Mouse (Mus musculus) embryonic fibroblast, embryonic 13.5 days (primary cell): ENCODE data around the gene Lemd2. TPM values are rescaled to one million over a fixed set of nuclear protein-coding genes. Genes with fewer than 3 reads are reported as not detected.

Source experiments
- H3K27ac ChIP-seq: 2 replicates; pipeline ENCODE4 v1.5.1; 2012; ENCODE audit warnings: low read length, control low read depth, inconsistent platforms; ENCODE audit not compliant: insufficient read depth
- H3K4me1 ChIP-seq: 2 replicates; pipeline ENCODE4 v1.6.1; 2011; ENCODE audit warnings: low read length; ENCODE audit not compliant: control insufficient read depth, insufficient read depth
- H3K4me3 ChIP-seq: 2 replicates; pipeline ENCODE4 v1.5.1; 2011; ENCODE audit warnings: mild to moderate bottlenecking, control low read depth, low read length; ENCODE audit not compliant: insufficient read depth
- CTCF ChIP-seq: IDR thresholded peaks from 2 replicates; pipeline ENCODE4 v1.5.1; 2011; ENCODE audit warnings: mild to moderate bottlenecking, control low read depth, low read length, moderate library complexity, borderline replicate concordance; ENCODE audit not compliant: insufficient read depth
- POLR2A ChIP-seq: IDR thresholded peaks from 2 replicates; pipeline ENCODE4 v1.6.1; 2011; ENCODE audit warnings: low read depth, mild to moderate bottlenecking, control low read depth, low read length, moderate library complexity
- polyA plus RNA-seq: library from polyadenylated mRNA; stranded (reverse); fragments of >200 nt; gene quantifications from 2 replicates; pipeline ENCODE4 v1.2.4, GENCODE M21; 2011; ENCODE audit warnings: low read depth; ENCODE audit not compliant: missing spikeins, insufficient read length

Lemd2 gene
- polyA plus RNA-seq, 1 experiment, result 48.7 TPM

DNA sequence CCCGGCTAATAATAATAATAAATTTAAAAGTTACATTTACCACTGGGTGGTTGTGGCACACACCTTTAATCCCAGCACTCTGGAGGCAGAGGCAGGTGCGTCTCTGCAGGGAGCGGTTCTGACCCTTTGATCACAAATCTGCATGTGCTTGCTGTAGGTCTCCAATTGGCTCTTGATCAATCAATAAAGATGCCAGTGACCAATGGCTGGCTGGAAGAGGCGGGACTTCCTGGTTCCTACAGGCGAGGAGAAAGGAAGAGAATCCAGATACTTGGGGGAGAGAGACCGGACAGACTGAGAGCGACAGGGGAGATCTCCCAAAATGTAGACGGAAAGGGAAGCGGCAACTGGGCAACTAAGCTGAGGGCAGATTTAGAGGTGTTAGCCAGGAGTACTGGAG lies 26.2 kb downstream of the Lemd2 start:
- TF ChIP-seq POLR2A (no peak), CTCF (no peak)
- no peak overlapping the region for H3K4me3 ChIP-seq
- H3K4me1 ChIP-seq, result no peaks in the 10 kb centered on the region; the same call in 1 of the 2 replicates
- no peak overlapping the region for H3K27ac ChIP-seq

DNA sequence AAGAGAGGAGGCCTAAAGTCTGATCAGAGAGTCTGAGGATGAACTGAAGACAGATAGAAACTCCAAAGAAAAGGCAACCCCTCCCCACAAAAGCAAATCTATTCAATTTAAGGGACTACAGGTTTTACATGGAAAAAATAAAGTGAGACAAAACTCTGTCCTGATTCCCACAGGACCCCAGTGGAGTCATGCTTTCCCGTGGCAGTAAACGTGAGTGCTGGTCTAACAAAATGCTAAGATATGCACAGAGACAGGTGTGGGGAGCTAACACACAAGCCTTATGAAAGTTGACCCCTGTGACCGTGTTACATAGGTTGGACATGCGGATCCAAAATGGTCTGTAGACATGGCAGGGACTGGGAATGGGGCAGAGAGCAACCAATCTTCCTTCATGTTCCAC lies 27.5 kb downstream of the Lemd2 start:
- no peak overlapping the region for H3K4me3 ChIP-seq
- H3K4me1 ChIP-seq, result no peaks in the 10 kb centered on the region; the same call in 1 of the 2 replicates
- no peak overlapping the region for H3K27ac ChIP-seq
- TF ChIP-seq CTCF (no peak), POLR2A (no peak)

DNA sequence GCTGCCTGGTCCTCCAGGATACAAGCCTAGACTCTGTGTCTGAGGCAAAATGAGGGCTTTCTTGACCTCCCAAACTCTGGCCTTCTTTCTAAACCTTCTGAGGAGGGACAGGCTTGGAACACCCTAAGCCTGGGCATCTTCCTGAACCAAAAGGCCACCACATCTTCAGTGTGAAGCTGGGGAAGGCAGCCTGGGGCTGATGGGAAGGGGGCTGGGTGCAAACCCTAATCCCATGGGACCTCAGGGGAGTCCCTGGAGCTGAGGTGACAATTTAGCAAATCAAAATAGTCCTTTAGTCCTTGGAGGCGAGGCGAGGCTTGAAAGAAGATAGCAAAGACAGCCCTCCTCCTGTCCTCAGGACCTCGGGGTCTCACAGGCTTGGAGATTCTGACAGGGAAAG lies 28.0 kb downstream of the Lemd2 start:
- Histone ChIP-seq H3K4me3 (no peak overlapping the region), H3K4me1 (no peaks in the 10 kb centered on the region; the same call in 1 of the 2 replicates), H3K27ac (no peak overlapping the region)
- TF ChIP-seq CTCF, result no peak
- no peak for TF ChIP-seq POLR2A

DNA sequence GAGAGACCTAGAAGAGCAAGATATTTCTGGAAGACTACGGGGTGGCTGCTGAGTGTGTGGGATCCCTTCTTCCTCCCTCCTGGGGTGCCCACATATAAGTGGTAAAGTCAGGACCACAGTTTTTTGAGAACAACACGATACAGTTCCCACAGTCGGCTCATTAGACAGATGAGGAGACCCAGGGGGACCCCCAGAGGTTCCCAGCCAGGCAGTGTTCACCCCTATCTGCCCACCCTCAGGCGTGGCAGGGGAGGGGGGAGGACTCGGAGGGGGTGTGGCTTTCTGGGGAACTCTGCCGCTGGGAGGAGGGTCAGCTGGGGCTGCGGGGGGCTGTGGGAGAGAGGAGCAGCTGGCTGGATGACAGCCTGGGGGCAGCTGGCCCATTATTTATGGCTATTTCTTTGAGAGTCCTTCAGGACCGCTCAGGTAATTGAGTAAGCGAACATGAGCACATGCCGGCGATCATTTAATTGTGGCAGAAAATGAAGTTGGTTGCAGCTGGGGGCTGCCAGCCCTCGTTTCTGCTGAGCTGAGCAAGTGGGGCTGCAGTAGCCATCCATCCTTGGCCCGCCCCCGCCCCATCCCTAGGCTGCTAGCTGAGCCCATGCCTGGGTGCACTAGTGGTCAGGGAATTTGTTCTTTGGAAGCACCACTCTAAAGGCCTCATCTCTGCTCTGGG lies 28.9 kb downstream of the Lemd2 start:
- Histone ChIP-seq H3K4me1 (no peaks in the 10 kb centered on the region; the same call in 1 of the 2 replicates), H3K4me3 (no peak overlapping the region), H3K27ac (no peak overlapping the region)
- TF ChIP-seq CTCF, result no peak
- no peak for TF ChIP-seq POLR2A

DNA sequence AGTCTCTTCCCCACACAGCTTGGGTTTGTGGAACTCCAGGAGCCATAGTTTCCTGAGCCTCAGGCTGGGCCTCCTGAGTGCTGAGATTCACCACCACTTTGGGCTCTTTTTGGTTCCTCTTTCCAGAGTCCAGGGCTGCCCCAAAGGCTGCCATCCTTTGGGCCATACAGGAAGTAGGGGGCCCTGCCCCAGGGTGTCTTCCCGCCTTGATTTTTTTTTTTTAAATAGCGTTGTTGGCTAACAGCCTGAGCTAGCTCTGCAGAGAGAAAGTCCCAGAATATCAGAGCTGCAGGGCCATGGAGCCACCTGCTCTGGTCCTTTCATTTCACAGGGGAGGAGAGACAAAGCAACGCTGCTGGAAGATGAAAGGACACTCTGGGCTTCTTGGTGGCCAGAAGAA lies 30.6 kb downstream of the Lemd2 start:
- TF ChIP-seq POLR2A, result no peak
- TF ChIP-seq CTCF, result no peak
- no peak overlapping the region for H3K27ac ChIP-seq
- H3K4me1 ChIP-seq, result no peaks in the 10 kb centered on the region
- no peak overlapping the region for H3K4me3 ChIP-seq

DNA sequence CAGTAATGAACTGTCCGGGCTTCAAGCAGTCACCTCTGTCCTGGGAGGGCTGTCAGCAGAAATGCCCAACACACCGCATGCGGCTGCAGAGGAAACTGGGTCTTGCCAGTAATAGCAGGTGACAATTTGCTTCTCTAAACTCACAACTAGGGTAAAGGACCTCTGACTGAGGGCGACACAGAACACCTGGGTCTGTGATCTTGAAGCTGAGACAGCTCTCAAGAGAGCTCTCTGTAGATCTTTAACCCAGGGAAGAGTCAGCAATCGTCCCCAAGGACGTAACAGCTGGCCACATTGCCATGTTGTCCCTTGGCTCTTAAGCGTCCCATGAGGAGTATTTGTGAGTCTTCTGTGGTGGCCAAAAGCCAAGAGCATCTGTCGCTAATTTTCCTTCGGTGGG lies 31.8 kb downstream of the Lemd2 start:
- TF ChIP-seq POLR2A (no peak), CTCF (no peak)
- Histone ChIP-seq H3K4me3 (no peak overlapping the region), H3K4me1 (no peaks in the 10 kb centered on the region), H3K27ac (no peak overlapping the region)

DNA sequence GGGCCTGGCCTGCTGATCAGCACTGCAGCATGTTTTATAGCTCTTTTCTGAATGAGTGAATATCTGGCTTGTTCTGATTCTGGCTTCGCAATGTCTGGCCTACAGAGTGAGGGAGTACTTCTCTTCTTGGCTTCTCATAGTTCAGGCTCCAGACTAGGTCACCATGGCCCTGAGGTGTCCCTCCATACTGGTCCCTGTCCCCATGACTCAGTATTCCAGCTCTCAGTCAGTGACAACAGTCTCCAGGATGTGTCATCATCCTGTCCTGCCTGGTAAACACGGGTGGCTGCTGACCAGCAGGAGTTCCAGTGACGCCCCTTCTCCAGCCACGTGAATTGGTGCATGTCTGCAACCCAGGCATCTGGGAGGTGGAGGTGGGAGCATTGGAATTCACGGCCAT lies 33.1 kb downstream of the Lemd2 start:
- Histone ChIP-seq H3K4me3 (no peak overlapping the region), H3K4me1 (no peaks in the 10 kb centered on the region), H3K27ac (no peak overlapping the region)
- TF ChIP-seq CTCF (no peak), POLR2A (no peak)

DNA sequence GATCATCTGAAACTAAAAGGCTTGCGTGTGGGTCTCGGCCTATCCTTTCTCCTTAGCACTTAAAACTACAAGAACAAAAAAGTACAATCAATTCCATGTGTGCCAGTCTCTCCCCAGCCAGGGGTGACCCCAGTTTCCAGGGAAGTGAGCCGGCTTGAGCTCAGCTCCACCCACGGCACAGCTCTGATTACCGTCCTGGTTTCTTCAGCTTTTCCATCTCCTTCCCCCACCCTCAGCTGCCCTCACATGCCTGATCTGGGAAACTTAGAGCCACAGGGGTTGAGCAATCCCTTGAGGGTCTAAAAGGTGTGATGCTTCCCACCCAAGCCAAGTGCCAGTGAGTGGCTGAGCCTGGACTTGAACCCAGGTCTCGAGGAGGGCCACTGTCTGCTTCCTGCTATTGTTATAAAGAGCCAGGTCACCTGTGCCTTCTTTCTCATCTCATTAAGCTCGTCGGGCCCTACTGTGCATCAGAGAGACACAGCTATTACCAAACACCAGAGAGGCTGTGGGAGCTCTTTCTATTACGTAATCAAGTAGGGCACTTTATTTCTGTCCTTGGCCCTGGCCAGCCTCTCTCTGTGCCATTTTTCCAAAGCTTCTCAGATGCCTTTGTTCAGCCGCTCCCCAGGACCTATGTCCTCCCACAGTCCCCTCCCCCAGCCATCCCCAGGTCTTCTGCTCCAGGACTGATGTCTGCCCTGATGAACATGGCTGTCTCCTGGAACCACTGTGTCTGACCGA lies 34.1 kb downstream of the Lemd2 start:
- Histone ChIP-seq H3K27ac (no peak overlapping the region), H3K4me3 (no peak overlapping the region), H3K4me1 (no peaks in the 10 kb centered on the region)
- TF ChIP-seq CTCF (no peak), POLR2A (no peak)

DNA sequence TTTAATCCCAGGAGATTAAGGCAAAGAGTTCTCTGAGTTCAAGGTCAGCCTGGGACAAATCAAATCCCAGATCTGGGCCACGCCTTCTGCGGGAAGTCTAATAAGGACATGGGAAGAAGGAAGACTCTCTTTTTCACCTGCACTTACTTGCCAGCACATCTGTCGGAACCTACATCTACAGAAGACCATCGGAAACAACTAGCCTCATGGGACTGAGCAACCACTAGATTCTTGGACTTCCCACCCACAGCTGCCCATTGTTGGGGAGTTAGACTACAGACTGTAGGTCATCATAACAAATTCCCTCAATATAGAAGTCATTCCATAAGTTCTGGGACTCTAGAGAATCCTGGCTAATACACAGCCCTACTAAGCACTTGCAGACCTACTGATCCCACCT lies 35.7 kb downstream of the Lemd2 start:
- TF ChIP-seq CTCF (no peak), POLR2A (no peak)

DNA sequence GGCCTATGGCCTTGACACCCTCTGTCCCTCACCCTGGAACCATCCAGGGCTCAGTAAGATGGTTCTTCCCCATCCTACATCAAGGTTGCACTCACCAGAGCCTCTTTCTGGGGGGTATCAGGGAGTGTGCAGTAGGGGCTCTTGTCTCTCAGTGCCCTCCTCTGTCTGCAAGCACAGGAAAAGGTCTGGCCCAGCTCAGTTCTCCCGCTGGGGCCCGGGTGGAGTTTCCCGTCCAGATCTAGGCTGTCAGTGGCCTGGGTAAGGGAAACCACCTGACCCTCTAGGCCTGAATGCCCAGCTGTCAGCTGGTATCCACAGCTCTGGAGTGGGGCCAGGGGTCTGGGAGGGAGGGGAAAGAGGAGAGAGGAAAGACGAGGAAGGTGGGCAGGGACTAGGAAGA lies 36.7 kb downstream of the Lemd2 start, which contains the start of gene Ip6k3:
TSS of gene Ip6k3 (minus strand) at position 251 of the 400 bp plus-strand sequence.
- Histone ChIP-seq H3K27ac (no peak within 1 kb of the TSS), H3K4me1 (no peaks in the 10 kb centered on the region), H3K4me3 (no peak within 1 kb of the TSS)
- no peak for TF ChIP-seq CTCF
- TF ChIP-seq POLR2A, result no peak

More for the DNA sequence above, 35.7 kb downstream of the Lemd2 start:
- Histone ChIP-seq H3K4me3 (no peak overlapping the region), H3K4me1 (no peaks in the 10 kb centered on the region), H3K27ac (no peak overlapping the region)
